Mouse (Mus musculus) erythroblast, embryonic 14.5 days (primary cell): ENCODE measurements around the gene D630003M21Rik.

Source experiments
- GATA1 ChIP-seq: IDR thresholded peaks from 2 replicates; pipeline ENCODE4 v1.6.1; 2012; ENCODE audit warnings: low read length, inconsistent platforms, mixed read lengths
- TAL1 ChIP-seq: IDR thresholded peaks from 3 replicates; pipeline ENCODE4 v1.6.1; 2012; ENCODE audit warnings: low read length, inconsistent platforms, mixed read lengths

DNA sequence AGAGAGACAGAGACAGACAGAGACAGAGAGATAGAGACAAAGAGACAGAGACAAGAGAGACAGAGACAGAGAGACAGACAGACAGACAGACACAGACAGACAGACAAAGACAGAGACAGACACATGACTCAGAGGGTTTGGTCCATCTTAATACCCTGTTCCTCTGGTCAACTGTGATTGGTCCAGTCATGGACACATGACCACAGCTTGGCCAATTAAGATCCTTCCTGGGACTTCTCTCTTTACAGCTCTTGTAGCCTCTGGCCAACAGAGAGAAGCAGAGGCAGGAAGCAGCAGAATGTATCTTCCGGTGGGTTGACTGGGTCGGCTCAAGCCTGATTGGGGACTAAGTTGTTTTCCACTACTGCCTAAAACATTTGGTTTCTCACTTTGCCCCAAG lies 9.5 kb downstream of the D630003M21Rik start:
- no peak for TF ChIP-seq GATA1
- TF ChIP-seq TAL1: no peak
